Mouse (Mus musculus) hindbrain, embryonic 13.5 days (tissue): Measurements from ENCODE around the gene Phtf2. TPM values are rescaled to one million over a fixed set of nuclear protein-coding genes. Genes with fewer than 3 reads are reported as not detected.
A peak's percentile ranks its signal among the peaks of the same experiment; 100 is the strongest.

ENCODE experiments used
- ATAC-seq: fragments of 200-750 bp; cut with Nextera tagmentation; 2 replicates; pipeline ENCODE4 v1.8.0; 2017; ENCODE audit warnings: moderate TSS enrichment; ENCODE audit not compliant: low FRiP score
- H3K27ac ChIP-seq: fragments of 300-500 bp; sonication (generic); 2 replicates; pipeline ENCODE4 v1.5.1; 2015; ENCODE audit warnings: inconsistent platforms, mild to moderate bottlenecking, moderate library complexity
- H3K27me3 ChIP-seq: fragments of 300-500 bp; sonication (generic); 2 replicates; pipeline ENCODE4 v1.6.1; 2015; ENCODE audit warnings: mild to moderate bottlenecking, inconsistent platforms
- H3K36me3 ChIP-seq: fragments of 300-500 bp; sonication (generic); 2 replicates; pipeline ENCODE4 v1.6.1; 2015; ENCODE audit warnings: mild to moderate bottlenecking, inconsistent platforms
- H3K4me1 ChIP-seq: fragments of 300-500 bp; sonication (generic); replicated peaks from 2 replicates; pipeline ENCODE4 v1.6.1; 2015; ENCODE audit warnings: inconsistent platforms
- H3K4me2 ChIP-seq: fragments of 300-500 bp; sonication (generic); 2 replicates; pipeline ENCODE4 v1.6.1; 2015; ENCODE audit warnings: inconsistent platforms, mild to moderate bottlenecking, moderate library complexity
- H3K4me3 ChIP-seq: fragments of 300-500 bp; sonication (generic); 2 replicates; pipeline ENCODE4 v1.5.1; 2015; ENCODE audit warnings: mild to moderate bottlenecking, inconsistent platforms
- H3K9ac ChIP-seq: fragments of 300-500 bp; sonication (generic); 2 replicates; pipeline ENCODE4 v1.6.1; 2015; ENCODE audit warnings: mild to moderate bottlenecking, inconsistent platforms
- H3K9me3 ChIP-seq: fragments of 300-500 bp; sonication (generic); 2 replicates; pipeline ENCODE4 v1.6.1; 2016; ENCODE audit warnings: inconsistent platforms
- WGBS: fragments of 180-500 bp; shearing (Covaris S2); methylation state at CpG from one replicate; pipeline ENCODE4 v1.1.7; 2015; 5-methylcytosine and 5-hydroxymethylcytosine counted together
- polyA plus RNA-seq: library from polyadenylated mRNA; unstranded; fragments of >200 nt; fragmentation: Nextera tagmentation; extraction: Ambion mirVana; gene quantifications from 2 replicates; pipeline ENCODE4 v1.2.1, GENCODE M21; 2015

The Phtf2 gene
- polyA plus RNA-seq, 1 experiment from 2014 or later, result 24.7 TPM

DNA sequence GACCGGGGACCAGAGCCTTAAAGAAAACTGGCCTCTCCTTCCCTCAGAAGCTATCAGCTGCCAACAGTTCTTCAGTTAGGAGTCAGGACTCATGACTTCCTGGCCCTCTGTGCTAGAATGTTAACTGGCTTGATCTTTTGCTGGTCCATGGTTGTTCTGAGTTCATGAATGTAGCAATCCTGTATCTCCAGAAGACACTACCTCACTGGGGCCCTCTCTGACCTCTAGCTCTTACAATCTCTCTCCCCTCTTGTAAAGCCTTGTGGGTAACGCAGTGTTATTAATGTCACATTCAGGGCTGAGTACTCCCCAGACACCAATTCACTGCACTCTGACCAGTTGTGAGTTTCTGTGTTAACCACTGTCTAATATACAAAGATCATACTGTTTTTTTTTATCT is 22.7 kb upstream of the Phtf2 start:
- H3K27me3 ChIP-seq, result no peaks in the 10 kb centered on the region
- H3K4me1 ChIP-seq, result no peaks in the 10 kb centered on the region
- ATAC-seq, result no peak
- no peak overlapping the region for H3K9ac ChIP-seq
- peaks cover 27% of the 10 kb centered on the region for H3K36me3 ChIP-seq
- 81% methylated on average over 2 of the region's 2 CpGs for WGBS
- no peak overlapping the region for H3K27ac ChIP-seq
- H3K9me3 ChIP-seq, result no peaks in the 10 kb centered on the region
- H3K4me3 ChIP-seq, result no peak overlapping the region
- no peak overlapping the region for H3K4me2 ChIP-seq

DNA sequence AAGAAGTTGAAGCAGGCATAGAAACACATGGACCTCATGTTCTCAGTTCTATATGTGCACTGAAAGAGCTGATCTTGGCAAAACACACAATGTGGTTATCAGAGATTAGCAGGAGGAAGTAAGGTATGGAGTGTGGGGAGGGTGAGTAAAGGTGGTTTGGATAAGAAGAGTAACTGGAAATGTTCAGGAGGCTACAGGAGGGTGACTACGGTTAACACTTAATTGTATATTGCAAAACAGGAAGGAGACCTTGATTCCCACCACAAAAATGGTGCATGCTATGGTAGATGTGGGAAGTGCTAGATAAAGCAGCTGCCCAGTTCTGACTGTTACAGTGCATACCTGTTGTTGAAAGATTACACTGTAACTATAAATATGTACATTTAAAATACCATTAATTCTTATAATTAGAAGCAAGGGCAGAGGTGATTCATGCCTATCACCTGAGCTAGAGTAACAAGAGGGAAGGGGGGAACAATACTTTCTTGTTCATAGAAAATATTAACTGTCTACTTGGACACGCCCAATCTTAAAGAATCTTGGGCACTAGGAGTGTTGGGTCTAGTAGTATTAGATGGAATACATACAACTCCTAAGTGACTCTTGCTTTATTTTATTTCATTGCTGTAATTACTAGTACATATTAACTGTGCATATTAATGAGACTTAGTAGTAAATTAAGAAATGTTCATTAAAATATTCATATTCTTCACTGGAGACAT is 15.7 kb upstream of the Phtf2 start:
- no peak overlapping the region for H3K4me3 ChIP-seq
- 96% methylated on average over 2 of the region's 2 CpGs for WGBS
- no peaks in the 10 kb centered on the region for H3K9me3 ChIP-seq
- no peaks in the 10 kb centered on the region for H3K27me3 ChIP-seq
- H3K9ac ChIP-seq, result no peak overlapping the region
- H3K27ac ChIP-seq, result no peak overlapping the region
- H3K4me2 ChIP-seq, result no peak overlapping the region
- no peak for ATAC-seq
- peaks cover 27% of the 10 kb centered on the region for H3K36me3 ChIP-seq
- H3K4me1 ChIP-seq, result no peaks in the 10 kb centered on the region

DNA sequence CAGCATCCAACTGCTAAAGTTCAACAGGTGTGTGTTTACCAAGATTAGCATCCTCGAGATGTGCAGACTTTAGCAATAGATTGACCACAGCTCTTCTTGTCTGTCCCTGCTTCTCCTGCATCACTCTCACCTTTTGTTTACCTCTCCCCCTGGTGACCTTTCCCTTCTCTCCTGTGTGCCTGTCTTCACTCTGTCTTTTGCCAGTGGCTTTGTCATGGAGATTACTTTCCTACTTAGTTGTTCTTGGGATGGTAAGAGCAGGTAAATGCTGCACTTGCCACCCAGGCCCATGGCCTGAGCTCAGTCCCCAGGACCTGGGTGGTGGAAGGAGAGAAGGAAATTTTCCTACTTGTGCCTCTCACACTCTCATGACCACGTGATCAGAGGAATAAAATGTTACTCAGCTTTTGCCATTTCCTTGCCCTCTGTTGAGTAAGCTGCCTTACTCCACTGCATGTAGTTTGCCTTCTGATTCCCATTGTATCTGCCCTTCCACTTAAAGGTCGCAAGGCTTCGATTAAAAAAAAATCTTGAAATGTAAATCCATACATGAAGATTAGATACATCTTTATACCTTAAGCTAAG is 2.2 kb upstream of the Phtf2 start:
- 80% methylated on average over 4 of the region's 4 CpGs for WGBS

DNA sequence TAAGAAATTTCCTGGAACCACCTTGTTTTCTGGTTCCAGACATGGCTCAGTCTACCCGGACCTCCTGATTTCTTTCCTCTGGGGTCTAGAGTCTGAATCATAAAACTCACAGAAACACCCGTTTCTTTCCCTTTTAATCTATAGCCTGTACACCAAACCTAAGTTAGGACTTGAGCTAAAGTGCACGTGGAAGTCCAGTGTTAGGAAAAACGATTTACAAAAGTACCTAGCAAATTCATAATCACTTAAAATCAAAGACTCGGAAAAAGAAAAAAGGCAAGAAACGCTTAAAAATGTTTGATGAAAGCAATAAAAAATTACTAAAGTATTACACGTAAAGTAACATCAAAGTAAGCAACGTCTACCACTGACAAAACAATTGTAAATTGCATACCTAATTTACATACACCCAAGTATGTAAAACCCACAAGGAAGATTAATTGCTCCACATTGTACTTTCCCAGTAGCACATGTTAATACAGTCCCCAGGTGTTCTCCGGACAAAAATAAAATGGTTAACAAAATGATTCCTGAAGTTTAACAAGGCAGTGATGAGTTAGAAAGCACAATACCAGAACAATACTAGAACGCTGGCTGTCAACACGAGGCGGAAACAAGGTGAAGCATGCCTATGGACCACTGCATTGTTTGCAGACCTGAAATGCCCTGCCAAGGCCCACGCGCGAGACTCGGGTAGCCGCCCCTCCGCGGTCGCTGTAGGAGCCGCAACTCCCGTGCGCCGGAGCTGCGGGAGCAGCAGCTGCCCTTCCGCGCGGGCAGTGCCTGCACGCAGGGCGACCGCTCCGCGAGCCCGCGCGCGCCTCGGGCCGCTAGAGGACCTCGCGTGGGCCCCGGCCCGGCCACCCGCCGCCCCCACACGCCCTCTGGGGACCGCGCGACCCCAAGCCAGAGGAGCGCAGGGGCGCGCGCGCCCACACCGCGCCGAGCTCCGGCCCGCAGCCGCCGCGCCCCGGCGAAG is 838 bp downstream of the Phtf2 start:
- Histone ChIP-seq H3K9me3 (no peaks in the 10 kb centered on the region), H3K4me2 (peak overlapping the region; percentile 60), H3K4me3 (peak overlapping the region; percentile 86), H3K27me3 (no peaks in the 10 kb centered on the region), H3K36me3 (peaks cover 9% of the 10 kb centered on the region; the same call in 1 of the 2 replicates), H3K9ac (peak overlapping the region; percentile 91), H3K4me1 (peaks cover 28% of the 10 kb centered on the region), H3K27ac (peak overlapping the region; percentile 97)
- WGBS, result 2% methylated on average over 46 of the region's 64 CpGs
- ATAC-seq, result no peak; the same call in 1 of the 2 replicates

More for the DNA sequence above, 2.2 kb upstream of the Phtf2 start:
- Histone ChIP-seq H3K9me3 (no peaks in the 10 kb centered on the region), H3K4me2 (peak overlapping the region; percentile 72), H3K4me3 (peak overlapping the region; percentile 86; the same call in 1 of the 2 replicates), H3K36me3 (peaks cover 12% of the 10 kb centered on the region), H3K4me1 (peaks cover 28% of the 10 kb centered on the region), H3K27ac (no peak overlapping the region), H3K9ac (no peak overlapping the region), H3K27me3 (no peaks in the 10 kb centered on the region)
- no peak for ATAC-seq

DNA sequence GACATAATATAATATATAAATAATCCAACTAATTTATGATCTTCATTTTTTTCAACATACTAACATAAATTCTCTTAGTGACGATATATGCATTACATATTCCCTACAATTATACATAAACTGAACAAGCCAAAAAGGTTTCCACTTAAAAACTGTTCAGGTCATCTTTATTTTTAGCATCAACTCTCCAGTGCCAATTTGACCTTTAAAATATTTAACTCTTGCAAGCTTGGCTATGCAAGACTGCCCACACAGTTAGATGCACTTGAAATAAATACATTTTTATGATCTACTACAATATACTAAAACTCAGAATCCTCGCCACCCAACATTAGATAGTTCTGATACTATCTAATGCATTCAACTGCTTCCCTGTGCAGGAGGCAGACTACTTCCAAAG is 1.5 kb downstream of the Phtf2 start:
- H3K9me3 ChIP-seq, result no peaks in the 10 kb centered on the region
- WGBS, result 83% methylated on average over 2 of the region's 2 CpGs
- ATAC-seq, result no peak
- H3K9ac ChIP-seq, result no peak overlapping the region
- peak overlapping the region; percentile 60 for H3K4me2 ChIP-seq
- H3K27ac ChIP-seq, result no peak overlapping the region
- peak overlapping the region; percentile 86 for H3K4me3 ChIP-seq
- peaks cover 28% of the 10 kb centered on the region for H3K4me1 ChIP-seq
- no peaks in the 10 kb centered on the region for H3K27me3 ChIP-seq
- peaks cover 3% of the 10 kb centered on the region; the same call in 1 of the 2 replicates for H3K36me3 ChIP-seq

DNA sequence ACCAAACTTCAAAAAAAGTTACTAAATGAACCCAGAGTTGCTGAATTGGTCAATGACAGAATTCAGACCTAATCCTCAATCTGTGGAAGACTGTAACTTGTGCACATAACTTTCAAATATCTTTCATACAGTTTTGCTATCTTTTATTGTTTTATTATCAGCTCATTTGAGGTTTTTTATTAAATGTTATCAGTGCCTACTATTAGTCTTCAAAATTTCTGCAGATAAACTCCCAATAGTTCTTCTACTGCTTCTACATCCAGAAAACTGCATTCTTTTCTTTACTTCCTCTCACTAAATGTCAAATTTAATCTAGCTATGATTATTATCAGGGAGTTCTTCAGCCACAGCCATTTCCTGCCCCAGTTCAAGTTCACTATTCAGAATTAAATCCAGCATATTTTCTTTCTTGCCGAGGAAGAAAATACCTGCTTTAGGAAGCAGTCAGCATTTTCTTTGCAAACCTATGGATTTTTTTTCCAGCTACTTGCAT is 4.9 kb downstream of the Phtf2 start:
- Histone ChIP-seq H3K36me3 (no peaks in the 10 kb centered on the region), H3K9me3 (no peaks in the 10 kb centered on the region), H3K27me3 (no peaks in the 10 kb centered on the region), H3K4me3 (no peak overlapping the region), H3K27ac (no peak overlapping the region), H3K4me1 (peaks cover 13% of the 10 kb centered on the region), H3K9ac (no peak overlapping the region), H3K4me2 (no peak overlapping the region)
- 80% methylated on average over 1 of the region's 1 CpGs for WGBS
- no peak for ATAC-seq

DNA sequence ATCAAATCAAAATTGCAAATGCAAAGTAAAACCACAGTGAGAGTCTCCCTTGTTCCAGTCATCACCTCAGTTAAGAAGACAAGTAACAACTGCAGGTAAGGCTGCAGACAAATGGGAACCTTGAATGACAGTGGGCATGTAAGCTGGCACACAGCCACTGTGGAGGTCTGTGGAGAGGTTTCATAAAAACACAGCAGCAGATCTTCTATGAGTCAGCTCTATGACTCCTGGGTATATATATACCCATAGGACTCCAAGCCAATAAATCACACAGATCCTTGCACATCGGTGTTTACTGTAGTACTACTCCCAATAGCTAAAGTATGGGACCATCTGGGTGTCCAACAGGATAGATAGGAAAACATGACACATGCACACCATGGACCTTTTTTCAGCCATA is 8.8 kb downstream of the Phtf2 start:
- Histone ChIP-seq H3K4me2 (no peak overlapping the region), H3K4me1 (no peaks in the 10 kb centered on the region), H3K36me3 (no peaks in the 10 kb centered on the region), H3K27me3 (no peaks in the 10 kb centered on the region), H3K27ac (no peak overlapping the region), H3K4me3 (no peak overlapping the region), H3K9ac (no peak overlapping the region), H3K9me3 (no peaks in the 10 kb centered on the region)
- WGBS, result 76% methylated on average over 1 of the region's 1 CpGs
- ATAC-seq, result no peak

DNA sequence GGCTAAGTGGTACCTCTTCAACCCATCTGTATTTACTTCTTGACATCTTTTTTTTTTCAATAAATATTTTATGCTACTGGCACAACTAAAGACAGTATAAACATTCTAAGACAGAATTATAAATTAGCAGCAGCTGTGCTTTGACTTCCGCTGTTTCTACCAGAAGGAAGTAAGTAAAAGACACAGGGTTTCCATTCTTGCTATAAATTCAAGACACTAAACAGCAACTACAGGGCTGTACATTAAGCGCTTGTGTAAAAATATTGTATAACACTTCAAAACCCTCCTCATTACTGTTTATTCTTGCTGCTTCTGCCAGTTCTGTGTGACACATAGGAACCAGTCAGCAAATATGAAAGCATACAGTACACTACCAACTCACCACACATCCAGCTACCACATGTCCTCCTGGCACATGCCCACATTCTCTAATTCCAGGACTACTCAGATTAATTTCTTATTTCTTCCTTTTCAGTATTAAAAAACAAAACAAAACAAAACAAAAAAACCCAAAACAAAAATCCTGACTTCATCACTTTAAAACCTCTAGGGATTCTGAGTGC is 16.6 kb downstream of the Phtf2 start:
- H3K4me1 ChIP-seq, result 0 out of 2 replicates have a peak, but pooled peaks cover 3% of the 10 kb centered on the region
- H3K4me3 ChIP-seq, result no peak overlapping the region
- H3K27ac ChIP-seq, result no peak overlapping the region
- H3K9ac ChIP-seq, result no peak overlapping the region
- ATAC-seq, result no peak
- no peak overlapping the region for H3K4me2 ChIP-seq
- 93% methylated on average over 2 of the region's 2 CpGs for WGBS
- no peaks in the 10 kb centered on the region for H3K9me3 ChIP-seq
- no peaks in the 10 kb centered on the region for H3K27me3 ChIP-seq
- H3K36me3 ChIP-seq, result no peaks in the 10 kb centered on the region

DNA sequence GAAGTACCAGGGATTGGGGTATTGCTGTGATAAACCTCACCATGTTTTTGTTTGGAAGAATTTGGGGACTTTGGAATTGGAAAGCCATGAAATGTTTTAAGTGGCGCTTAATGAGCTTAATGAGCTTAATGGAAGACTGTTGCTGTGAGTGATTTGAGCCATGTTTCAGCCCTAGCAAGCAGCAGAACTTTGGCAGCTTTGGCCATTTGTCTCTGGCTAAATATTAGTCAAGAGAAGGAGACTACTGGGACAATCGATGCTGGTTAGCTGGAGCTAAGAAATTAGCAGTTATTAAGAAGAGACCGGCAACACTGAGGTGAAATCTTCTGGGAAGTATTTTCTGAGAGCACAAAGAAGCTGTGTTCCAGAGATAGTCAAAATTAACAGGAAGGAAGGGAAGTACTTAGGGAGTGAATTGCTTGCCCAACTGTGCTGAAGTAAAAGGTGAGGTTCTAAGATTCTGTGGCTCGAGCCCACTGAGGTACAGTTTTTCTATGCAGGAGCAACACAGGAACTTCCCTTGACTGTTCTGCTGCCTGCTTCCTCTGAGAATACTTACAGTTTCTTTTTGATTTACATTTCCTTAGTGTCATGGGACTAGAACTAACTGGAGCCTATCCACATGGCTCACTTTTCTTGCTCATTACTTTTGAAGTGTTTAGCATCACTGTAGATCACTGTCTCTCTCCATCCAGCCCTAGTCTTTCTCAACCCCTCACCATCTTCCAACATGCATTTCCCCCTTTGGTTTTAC is 17.5 kb downstream of the Phtf2 start:
- Histone ChIP-seq H3K36me3 (no peaks in the 10 kb centered on the region), H3K9ac (no peak overlapping the region), H3K4me1 (0 out of 2 replicates have a peak, but pooled peaks cover 3% of the 10 kb centered on the region), H3K9me3 (no peaks in the 10 kb centered on the region), H3K4me2 (no peak overlapping the region), H3K27me3 (no peaks in the 10 kb centered on the region), H3K4me3 (no peak overlapping the region), H3K27ac (no peak overlapping the region)
- WGBS, result 82% methylated on average over 4 of the region's 4 CpGs
- no peak for ATAC-seq

DNA sequence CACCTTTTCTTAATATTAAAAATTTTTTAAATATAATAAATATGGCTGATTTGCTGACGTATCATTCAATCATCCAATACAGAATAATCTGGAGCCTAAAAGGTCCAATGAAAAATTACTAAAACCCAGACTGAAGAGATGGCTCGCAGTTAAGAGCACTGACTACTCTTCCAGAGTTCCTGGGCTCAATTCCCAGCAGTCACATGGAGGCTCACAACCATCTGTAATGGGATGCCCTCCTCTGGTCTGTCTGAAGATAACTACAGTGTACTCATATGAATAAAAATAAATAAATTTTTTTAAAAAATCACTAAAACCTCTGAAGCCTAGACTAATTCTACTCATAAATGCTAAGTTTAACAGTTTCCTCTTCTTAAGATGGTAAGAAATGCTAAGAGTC is 20.0 kb downstream of the Phtf2 start:
- H3K4me1 ChIP-seq, result 0 out of 2 replicates have a peak, but pooled peaks cover 3% of the 10 kb centered on the region
- H3K36me3 ChIP-seq, result peaks cover 4% of the 10 kb centered on the region; the same call in 1 of the 2 replicates
- H3K27ac ChIP-seq, result no peak overlapping the region
- no peak overlapping the region for H3K9ac ChIP-seq
- H3K4me2 ChIP-seq, result no peak overlapping the region
- no peaks in the 10 kb centered on the region for H3K27me3 ChIP-seq
- H3K4me3 ChIP-seq, result no peak overlapping the region
- WGBS, result 96% methylated on average over 2 of the region's 2 CpGs
- H3K9me3 ChIP-seq, result no peaks in the 10 kb centered on the region
- ATAC-seq, result no peak

DNA sequence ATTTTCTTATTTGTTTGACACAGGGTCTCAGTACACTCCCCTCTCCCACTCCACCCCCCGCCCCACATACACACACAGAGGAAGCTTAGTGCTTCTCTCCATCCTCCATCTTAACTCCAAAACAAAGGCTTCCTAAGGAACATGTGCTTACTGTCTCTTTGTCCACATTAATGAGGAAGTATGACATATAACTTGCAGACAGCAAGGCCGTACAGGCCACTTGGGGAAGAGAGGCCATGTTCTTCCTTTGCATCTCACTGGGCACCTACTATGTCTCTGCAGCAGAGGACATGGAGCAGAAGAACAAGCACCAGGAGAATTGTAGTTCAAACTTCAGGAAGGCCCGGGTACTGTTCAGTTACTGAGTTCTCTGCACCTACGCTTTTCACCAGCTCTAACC is 21.4 kb downstream of the Phtf2 start:
- WGBS, result 89% methylated on average over 4 of the region's 4 CpGs
- no peak overlapping the region for H3K9ac ChIP-seq
- ATAC-seq, result no peak

More for the DNA sequence above, 21.4 kb downstream of the Phtf2 start:
- Histone ChIP-seq H3K27ac (no peak overlapping the region), H3K4me3 (no peak overlapping the region), H3K27me3 (no peaks in the 10 kb centered on the region), H3K36me3 (peaks cover 4% of the 10 kb centered on the region; the same call in 1 of the 2 replicates), H3K4me2 (no peak overlapping the region), H3K4me1 (0 out of 2 replicates have a peak, but pooled peaks cover 6% of the 10 kb centered on the region), H3K9me3 (no peaks in the 10 kb centered on the region)
